Mouse (Mus musculus) stomach, embryonic 15.5 days (tissue): Measurements from ENCODE around the gene Trim45. TPM values are rescaled to one million over a fixed set of nuclear protein-coding genes. Genes with fewer than 3 reads are reported as not detected.

Source experiments
- ATAC-seq: fragments of 200-750 bp; cut with Nextera tagmentation; 2 replicates; pipeline ENCODE4 v1.8.0; 2017; ENCODE audit warnings: low read depth, moderate number of reproducible peaks, moderate TSS enrichment; ENCODE audit not compliant: insufficient read depth, low FRiP score
- H3K27ac ChIP-seq: fragments of 300-500 bp; sonication (generic); 2 replicates; pipeline ENCODE4 v1.5.1; 2015; ENCODE audit warnings: mild to moderate bottlenecking, inconsistent platforms
- H3K27me3 ChIP-seq: fragments of 300-500 bp; sonication (generic); replicated peaks from 2 replicates; pipeline ENCODE4 v1.6.1; 2015; ENCODE audit warnings: inconsistent platforms
- H3K36me3 ChIP-seq: fragments of 300-500 bp; sonication (generic); 2 replicates; pipeline ENCODE4 v1.6.1; 2015; ENCODE audit warnings: inconsistent platforms
- H3K4me1 ChIP-seq: fragments of 300-500 bp; sonication (generic); 2 replicates; pipeline ENCODE4 v1.6.1; 2015; ENCODE audit warnings: inconsistent platforms
- H3K4me2 ChIP-seq: fragments of 300-500 bp; sonication (generic); 2 replicates; pipeline ENCODE4 v1.6.1; 2015; ENCODE audit warnings: mild to moderate bottlenecking, inconsistent platforms
- H3K4me3 ChIP-seq: fragments of 300-500 bp; sonication (generic); replicated peaks from 2 replicates; pipeline ENCODE4 v1.5.1; 2015; ENCODE audit warnings: inconsistent platforms
- H3K9ac ChIP-seq: fragments of 300-500 bp; sonication (generic); 2 replicates; pipeline ENCODE4 v1.6.1; 2015; ENCODE audit warnings: inconsistent platforms
- H3K9me3 ChIP-seq: fragments of 300-500 bp; sonication (generic); 2 replicates; pipeline ENCODE4 v1.6.1; 2016; ENCODE audit warnings: inconsistent platforms
- WGBS: fragments of 180-500 bp; shearing (Covaris S2); methylation state at CpG from one replicate; pipeline ENCODE4 v1.1.7; 2015; 5-methylcytosine and 5-hydroxymethylcytosine counted together
- polyA plus RNA-seq: library from polyadenylated mRNA; unstranded; fragments of >200 nt; fragmentation: Nextera tagmentation; extraction: Ambion mirVana; gene quantifications from 2 replicates; pipeline ENCODE4 v1.2.1, GENCODE M21; 2015

Trim45 gene
- polyA plus RNA-seq, 1 experiment from 2014 or later = 4.8 TPM

DNA sequence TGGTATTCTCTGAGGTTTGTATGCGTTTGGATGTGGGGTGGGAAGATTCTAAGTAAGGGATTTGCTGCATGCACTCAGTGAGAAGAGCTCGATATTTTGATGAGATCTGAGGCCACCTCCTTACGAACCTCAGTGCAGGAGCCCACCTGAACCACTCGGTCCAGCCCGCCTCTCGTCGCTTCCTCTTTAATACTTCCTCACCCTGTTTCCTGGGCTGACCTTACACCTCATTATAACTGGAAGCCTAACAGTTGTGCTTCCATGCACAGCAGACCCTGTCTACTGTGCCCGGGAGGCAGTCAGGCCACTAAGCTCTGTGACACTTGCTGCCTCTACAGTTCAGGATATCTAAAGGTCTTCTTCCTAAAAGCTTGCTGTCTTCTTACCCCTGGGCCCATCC lies 57.3 kb downstream of the Trim45 start:
- H3K36me3 ChIP-seq = no peaks in the 10 kb centered on the region
- H3K4me3 ChIP-seq = no peak overlapping the region
- H3K9ac ChIP-seq = no peak overlapping the region
- H3K4me1 ChIP-seq = no peaks in the 10 kb centered on the region
- no peaks in the 10 kb centered on the region for H3K27me3 ChIP-seq
- H3K27ac ChIP-seq = no peak overlapping the region
- no peak for ATAC-seq
- no peak overlapping the region for H3K4me2 ChIP-seq
- no peaks in the 10 kb centered on the region for H3K9me3 ChIP-seq
- 68% methylated on average over 8 of the region's 8 CpGs for WGBS

Other genes starting within 250 kb of the Trim45 start
- 93.1 and 94.8 TPM in 2 replicates for gene Man1a2, start 236.7 kb upstream of the Trim45 start, polyA plus RNA-seq
- 1.6 and 1.9 TPM in 2 replicates for gene Vtcn1, start 96.7 kb upstream of the Trim45 start, polyA plus RNA-seq
- gene Ttf2, start 47.5 kb downstream of the Trim45 start, polyA plus RNA-seq = 12.3 and 13.0 TPM in 2 replicates
- gene Cd101, start 107.4 kb downstream of the Trim45 start, polyA plus RNA-seq = 0.14 and 0.26 TPM in 2 replicates
- 5.2 and 6.0 TPM in 2 replicates for gene Ptgfrn, start 188.1 kb downstream of the Trim45 start, polyA plus RNA-seq